Mouse (Mus musculus) urinary bladder, adult 2 months (tissue): ENCODE data around the gene Cdkn1b. TPM values are rescaled to one million over a fixed set of nuclear protein-coding genes. Genes with fewer than 3 reads are reported as not detected.

Experiments
- DNase-seq: peaks from one replicate; pipeline ENCODE4 v3.0.0; 2022; ENCODE audit warnings: low spot score
- polyA plus RNA-seq: library from polyadenylated mRNA; depleted of rRNA; stranded (reverse); fragments of >200 nt; gene quantifications from 2 replicates; pipeline ENCODE4 v1.2.3, GENCODE M21; 2012

Gene Cdkn1b
- polyA plus RNA-seq, 1 experiment: 28.8 TPM

- DNase-seq: no peak
These were observed 9.7 kb downstream of the Cdkn1b start for GRCm38 (mm10) chr6:134929926-134930325.

GRCm38 (mm10) chr6:134930383-134930782 is 10.2 kb downstream of the Cdkn1b start:
- no peak for DNase-seq

- no peak for DNase-seq
These were observed 10.9 kb downstream of the Cdkn1b start for GRCm38 (mm10) chr6:134931146-134931545.

GRCm38 (mm10) chr6:134932486-134933206 is 12.4 kb downstream of the Cdkn1b start:
- DNase-seq: no peak

- DNase-seq: no peak
These were observed 13.0 kb downstream of the Cdkn1b start for GRCm38 (mm10) chr6:134933207-134933558.

- DNase-seq: no peak
These were observed 14.1 kb downstream of the Cdkn1b start for GRCm38 (mm10) chr6:134934305-134934704.

- DNase-seq: no peak
These were observed 19.6 kb downstream of the Cdkn1b start for GRCm38 (mm10) chr6:134939781-134940180.

GRCm38 (mm10) chr6:134943759-134944407 is 23.7 kb downstream of the Cdkn1b start:
- no peak for DNase-seq

- DNase-seq: no peak
These were observed 25.9 kb downstream of the Cdkn1b start for GRCm38 (mm10) chr6:134946054-134946453.

GRCm38 (mm10) chr6:134946858-134947257 is 26.7 kb downstream of the Cdkn1b start:
- DNase-seq: no peak

- peak; percentile 40 for DNase-seq
These were observed 27.3 kb downstream of the Cdkn1b start for GRCm38 (mm10) chr6:134947311-134948087.

GRCm38 (mm10) chr6:134948522-134949061 is 28.4 kb downstream of the Cdkn1b start:
- DNase-seq: no peak

GRCm38 (mm10) chr6:134949241-134949640 is 29.0 kb downstream of the Cdkn1b start:
- no peak for DNase-seq

GRCm38 (mm10) chr6:134951364-134951763 is 31.2 kb downstream of the Cdkn1b start:
- DNase-seq: no peak

GRCm38 (mm10) chr6:134953976-134954375 is 33.8 kb downstream of the Cdkn1b start:
- no peak for DNase-seq

GRCm38 (mm10) chr6:134956388-134956787 is 36.2 kb downstream of the Cdkn1b start:
- no peak for DNase-seq

GRCm38 (mm10) chr6:134961286-134961685 is 41.1 kb downstream of the Cdkn1b start:
- DNase-seq: no peak

GRCm38 (mm10) chr6:134961858-134962517 is 41.8 kb downstream of the Cdkn1b start:
- DNase-seq: no peak

GRCm38 (mm10) chr6:134962518-134962893 is 42.3 kb downstream of the Cdkn1b start:
- no peak for DNase-seq

- no peak for DNase-seq
These were observed 43.7 kb downstream of the Cdkn1b start for GRCm38 (mm10) chr6:134963910-134964309.

GRCm38 (mm10) chr6:134966681-134967080 is 46.5 kb downstream of the Cdkn1b start:
- no peak for DNase-seq

- no peak for DNase-seq
These were observed 48.1 kb downstream of the Cdkn1b start for GRCm38 (mm10) chr6:134968326-134968725.
